Mouse (Mus musculus): Measurements from ENCODE around the gene Bfsp2.

The Bfsp2 gene

GRCm38 (mm10) chr9:103383576-103383975, 96.6 kb downstream of the Bfsp2 start:
- DNase-seq (ENCODE audit: low read depth, low spot score), result no peak

GRCm38 (mm10) chr9:103382989-103383388, 97.2 kb downstream of the Bfsp2 start:
- DNase-seq (ENCODE audit: low read depth, low spot score), result no peak

- DNase-seq (ENCODE audit: low read depth, low spot score), result no peak
These were observed 99.7 kb downstream of the Bfsp2 start for GRCm38 (mm10) chr9:103380566-103380965.

GRCm38 (mm10) chr9:103379199-103379598, 101.0 kb downstream of the Bfsp2 start:
- no peak for DNase-seq (ENCODE audit: low read depth, low spot score)

- no peak for DNase-seq (ENCODE audit: low read depth, low spot score)
These were observed 101.5 kb downstream of the Bfsp2 start for GRCm38 (mm10) chr9:103378686-103379085.

- DNase-seq (ENCODE audit: low read depth, low spot score), result no peak
These were observed 103.6 kb downstream of the Bfsp2 start for GRCm38 (mm10) chr9:103376346-103377320.

Measured in telencephalon, adult 2 months (tissue).